Mouse (Mus musculus) neural tube, embryonic 12.5 days (tissue): ENCODE measurements around the gene Kantr. TPM values are rescaled to one million over a fixed set of nuclear protein-coding genes. Genes with fewer than 3 reads are reported as not detected.

Experiments used
- polyA plus RNA-seq: library from polyadenylated mRNA; unstranded; fragments of >200 nt; fragmentation: Nextera tagmentation; extraction: Ambion mirVana; gene quantifications from 2 replicates; pipeline ENCODE4 v1.2.1, GENCODE M21; 2016

Gene Kantr
- polyA plus RNA-seq, 1 experiment from 2014 or later, result 18.6 TPM

Other genes starting within 250 kb of the Kantr start
- 2.6 and 3.0 TPM in 2 replicates for gene Iqsec2, start 183.2 kb downstream of the Kantr start, polyA plus RNA-seq
- gene Kdm5c, start 94.5 kb downstream of the Kantr start, polyA plus RNA-seq, result 48.0 and 54.8 TPM in 2 replicates
- gene Tspyl2, start 14.9 kb upstream of the Kantr start, polyA plus RNA-seq, result 50.2 and 53.7 TPM in 2 replicates
- gene Gpr173, start 41.2 kb upstream of the Kantr start, polyA plus RNA-seq, result 8.5 and 8.6 TPM in 2 replicates
- not detected in 2 replicates for gene Cldn34a, start 235.8 kb upstream of the Kantr start, polyA plus RNA-seq